Mouse (Mus musculus) layer of hippocampus, adult 6 months (tissue): Measurements from ENCODE around the gene Krtcap2. TPM values are rescaled to one million over a fixed set of nuclear protein-coding genes. Genes with fewer than 3 reads are reported as not detected.

ENCODE experiments used
- long read RNA-seq, 2 experiments: library from polyadenylated mRNA; unstranded; transcript quantifications; one replicate each; pipeline ENCODE4 v2.0.0; 2019 to 2020
- microRNA-seq: library from miRNA; unstranded; fragments of <30 nt; microRNA quantifications from one replicate; pipeline ENCODE4 v1.2.0, GENCODE M21; 2020
- polyA plus RNA-seq: library from polyadenylated mRNA; unstranded; fragments of <200 nt; fragmentation: Nextera tagmentation; gene quantifications from 2 replicates; pipeline ENCODE4 v1.2.3, GENCODE M21; 2021

The Krtcap2 gene
- polyA plus RNA-seq, result 237 and 255 TPM in 2 replicates
- long read RNA-seq, experiment 1, transcript Krtcap2-201 (5 exons, 1,172 nt), result major isoform, 116 of 156 reads
- long read RNA-seq, experiment 1, partial matches to known transcripts, result 4 of 156 reads
- long read RNA-seq, experiment 1, other reads (novel, unspliced or antisense), result 35 of 156 reads
- long read RNA-seq, experiment 2, transcript Krtcap2-201 (5 exons, 1,172 nt), result major isoform, 6 of 14 reads
- long read RNA-seq, experiment 2, partial matches to known transcripts, result 1 of 14 reads
- long read RNA-seq, experiment 2, other reads (novel, unspliced or antisense), result 7 of 14 reads

DNA sequence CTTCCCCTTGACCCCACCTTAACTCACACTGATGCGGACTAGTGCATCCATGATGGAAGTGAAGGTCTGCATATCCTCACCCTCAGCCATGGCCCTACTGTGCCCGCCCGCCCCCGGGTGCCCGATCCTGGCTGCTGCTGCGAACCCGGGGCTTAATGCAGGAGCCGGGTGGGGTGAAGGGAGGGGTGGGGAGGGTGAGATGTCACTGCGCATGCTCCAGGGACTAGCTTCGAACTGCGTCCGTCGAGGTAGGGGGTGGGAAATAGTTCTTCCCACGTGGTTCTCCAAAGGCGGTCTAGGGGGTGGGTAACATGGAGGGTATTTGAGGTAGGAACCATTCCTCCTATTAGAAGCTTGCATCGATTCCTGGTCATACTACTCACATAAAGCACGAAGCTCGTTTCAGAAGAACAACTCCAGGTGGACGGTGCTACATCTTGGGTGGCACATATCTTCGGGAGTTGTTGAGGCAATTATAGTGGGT, at the start of gene Krtcap2:
Gene Krtcap2 (plus strand): TSS at position 279 of the 484 bp plus-strand sequence.

DNA sequence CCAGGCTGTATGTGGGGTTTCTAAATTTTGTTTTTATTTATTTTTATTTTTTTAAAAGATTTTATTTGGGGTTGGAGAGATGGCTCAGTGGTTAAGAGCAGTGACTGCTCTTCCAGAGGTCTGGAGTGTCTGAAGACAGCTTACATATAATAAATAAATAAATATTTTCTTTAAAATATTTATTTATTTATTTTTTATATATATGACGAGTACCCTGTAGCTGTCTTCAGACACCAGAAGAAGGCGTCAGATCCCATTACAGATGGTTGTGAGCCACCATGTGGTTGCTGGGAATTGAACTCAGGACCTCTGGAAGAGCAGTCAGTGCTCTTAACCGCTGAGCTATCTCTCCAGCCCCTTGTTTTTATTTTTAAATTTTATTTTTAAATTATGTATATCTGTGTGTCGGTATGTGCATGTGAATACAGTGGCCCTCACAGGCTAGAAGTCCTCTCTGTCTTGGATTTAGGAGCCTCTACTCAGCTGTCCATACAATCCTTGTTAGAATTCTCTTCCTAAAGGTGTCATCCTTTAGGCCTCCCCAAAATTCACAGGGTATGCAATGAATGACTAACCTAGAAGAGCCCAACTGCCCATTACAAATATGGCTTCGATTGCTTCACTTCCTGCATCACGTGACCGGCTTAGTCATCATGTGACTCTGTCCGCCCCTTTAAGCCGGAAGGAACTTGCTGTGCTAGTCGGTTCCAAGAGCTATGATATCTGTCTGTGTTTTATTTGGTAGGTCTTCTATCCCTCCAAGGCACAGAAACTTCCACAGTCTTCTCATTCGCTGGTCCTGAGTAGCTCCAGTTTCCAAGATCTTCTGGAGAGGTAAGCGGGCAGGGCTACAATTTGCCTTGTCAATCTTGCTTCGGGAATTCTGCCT, 43.3 kb upstream of the Krtcap2 start, which contains the start of gene Gba:
Gene Gba (plus strand): TSS at position 676 of the 889 bp plus-strand sequence.

DNA sequence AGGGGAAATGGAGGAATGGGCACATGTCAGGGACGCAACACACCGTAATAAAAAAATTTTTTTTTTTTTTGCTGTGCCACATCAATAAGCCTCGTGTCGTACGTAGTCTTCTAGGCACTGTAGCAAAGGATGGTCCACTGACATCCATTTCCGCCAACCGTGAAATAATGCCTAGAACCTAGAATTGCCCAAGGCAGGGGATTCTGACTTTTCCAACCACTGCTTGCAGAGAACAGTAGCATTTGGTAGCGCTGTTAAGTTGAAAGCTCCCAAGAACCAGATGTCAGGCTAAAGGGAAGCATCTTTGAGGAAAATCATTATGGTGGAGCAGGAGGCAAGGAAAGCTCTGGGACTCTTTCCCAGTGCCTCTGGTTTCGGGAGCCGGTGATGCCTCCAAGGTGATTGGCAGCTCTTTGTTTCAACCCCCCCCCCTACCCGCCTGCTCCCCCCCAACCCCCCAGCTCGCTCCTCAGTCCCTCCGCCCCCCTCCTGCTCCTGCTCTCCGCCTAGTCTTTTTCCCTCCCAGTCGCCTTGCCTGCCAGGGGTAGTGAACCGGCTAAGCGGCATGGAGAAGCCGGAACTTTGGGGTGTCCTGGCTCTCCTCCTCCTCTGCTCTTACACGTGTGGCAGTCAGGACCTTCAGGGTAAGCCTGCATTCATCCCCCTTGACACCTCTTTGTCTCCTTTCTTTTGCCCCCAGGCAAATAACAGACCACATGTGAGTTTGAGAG, 30.9 kb upstream of the Krtcap2 start, which contains the start of gene Thbs3:
Gene Thbs3 (plus strand): TSS at position 500 of the 731 bp plus-strand sequence.

DNA sequence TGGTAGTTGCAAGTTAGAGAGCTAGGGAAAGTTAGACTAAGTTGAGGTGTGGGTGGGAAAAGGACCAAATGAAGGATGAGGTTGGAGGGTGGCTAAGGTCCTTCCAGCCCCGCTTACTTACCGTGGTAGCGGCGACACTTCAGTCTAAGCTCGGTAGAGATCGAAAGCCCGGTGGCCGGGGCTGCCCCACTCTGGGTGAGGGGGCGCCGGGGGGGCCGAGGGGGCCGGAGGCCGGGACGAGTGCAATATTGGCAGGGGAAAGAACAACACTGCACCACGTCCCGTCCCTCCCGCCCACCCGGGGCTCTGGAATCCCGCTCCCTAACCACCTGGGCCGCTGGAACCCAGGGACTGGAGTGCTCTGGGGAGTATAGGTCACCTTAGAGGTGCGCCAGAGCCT, 18.9 kb upstream of the Krtcap2 start, which contains the start of gene Mtx1:
Gene Mtx1 (minus strand): TSS at position 189 of the 400 bp plus-strand sequence.

DNA sequence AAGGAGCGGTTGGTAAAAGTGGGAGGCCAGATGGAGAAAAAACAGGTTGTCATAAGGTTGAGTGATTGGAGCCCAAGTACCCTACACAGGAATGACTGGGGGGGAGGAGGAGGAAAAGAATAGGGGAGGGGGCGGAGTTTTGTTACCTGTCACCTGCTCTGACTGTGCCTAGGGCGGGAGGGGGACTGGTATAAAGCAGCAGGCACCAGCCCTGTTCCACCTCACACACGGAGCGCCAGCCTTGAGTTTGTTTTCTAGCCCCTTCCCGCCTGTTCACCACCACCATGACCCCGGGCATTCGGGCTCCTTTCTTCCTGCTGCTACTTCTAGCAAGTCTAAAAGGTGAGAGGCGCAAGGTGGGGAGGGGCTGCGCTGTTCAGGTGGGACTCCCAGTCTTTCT, 16.9 kb upstream of the Krtcap2 start, which contains the start of gene Muc1:
Gene Muc1 (plus strand): TSS at position 222 of the 400 bp plus-strand sequence.

DNA sequence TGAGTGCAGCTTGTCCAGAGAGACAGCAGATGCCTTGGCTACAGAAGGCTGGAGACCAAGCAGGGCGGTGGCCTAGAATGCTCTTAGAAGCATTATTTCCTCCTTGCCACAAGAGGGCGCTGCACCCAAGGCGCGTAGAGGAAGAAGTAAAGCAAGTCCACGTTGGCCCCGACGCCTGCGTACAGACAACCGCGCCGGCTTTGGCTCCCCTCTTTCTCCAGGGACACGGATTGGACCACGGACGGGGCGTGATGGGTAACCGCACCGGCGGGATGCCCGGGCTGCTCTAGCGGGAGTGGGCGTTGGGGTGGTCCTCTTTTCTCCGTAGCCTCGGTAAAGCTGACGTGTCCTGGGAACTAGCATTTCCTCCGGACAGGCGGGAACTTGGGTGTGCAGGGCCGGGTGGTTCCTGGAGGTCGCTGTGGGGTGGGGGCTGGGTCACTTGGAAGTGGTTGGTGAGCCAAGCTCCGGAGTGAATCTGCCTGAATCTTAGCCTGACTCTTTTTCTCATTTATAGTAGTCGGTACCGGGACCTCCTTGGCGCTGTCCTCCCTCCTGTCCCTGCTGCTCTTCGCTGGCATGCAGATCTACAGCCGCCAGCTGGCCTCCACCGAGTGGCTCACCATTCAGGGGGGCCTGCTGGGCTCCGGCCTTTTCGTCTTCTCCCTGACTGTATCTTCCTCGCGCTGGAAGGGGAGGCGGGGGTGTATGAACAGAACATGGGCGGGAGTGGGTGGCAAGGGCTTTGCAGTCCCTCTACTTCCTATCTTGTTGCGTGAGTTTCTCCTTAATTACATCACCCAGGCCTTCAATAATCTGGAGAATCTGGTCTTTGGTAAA, 715 bp downstream of the Krtcap2 start, which contains the start of gene Trim46:
Gene Trim46 (minus strand): TSS at position 49 of the 840 bp plus-strand sequence.

DNA sequence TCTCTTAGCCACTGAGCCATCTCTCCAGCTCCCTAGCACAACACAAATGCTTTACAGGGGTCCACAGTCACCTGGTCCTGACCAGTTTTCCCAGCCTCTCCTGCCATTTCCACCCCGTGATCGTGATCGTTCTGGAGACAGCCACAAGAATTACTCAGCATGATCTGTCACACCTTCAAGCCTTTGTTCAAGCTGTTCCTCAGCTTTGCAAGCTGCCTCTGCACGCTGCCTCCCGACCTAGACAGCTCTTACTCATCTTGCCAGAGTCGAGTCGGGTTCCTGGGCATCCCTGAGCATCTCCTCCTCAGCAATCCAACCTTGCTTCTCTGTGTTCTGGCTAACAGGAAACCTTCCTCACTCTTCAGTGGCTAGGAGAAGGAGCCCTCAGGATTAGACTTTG, 13.3 kb downstream of the Krtcap2 start, which contains the start of gene Dpm3:
Gene Dpm3 (plus strand): TSS at position 283 of the 400 bp plus-strand sequence.

DNA sequence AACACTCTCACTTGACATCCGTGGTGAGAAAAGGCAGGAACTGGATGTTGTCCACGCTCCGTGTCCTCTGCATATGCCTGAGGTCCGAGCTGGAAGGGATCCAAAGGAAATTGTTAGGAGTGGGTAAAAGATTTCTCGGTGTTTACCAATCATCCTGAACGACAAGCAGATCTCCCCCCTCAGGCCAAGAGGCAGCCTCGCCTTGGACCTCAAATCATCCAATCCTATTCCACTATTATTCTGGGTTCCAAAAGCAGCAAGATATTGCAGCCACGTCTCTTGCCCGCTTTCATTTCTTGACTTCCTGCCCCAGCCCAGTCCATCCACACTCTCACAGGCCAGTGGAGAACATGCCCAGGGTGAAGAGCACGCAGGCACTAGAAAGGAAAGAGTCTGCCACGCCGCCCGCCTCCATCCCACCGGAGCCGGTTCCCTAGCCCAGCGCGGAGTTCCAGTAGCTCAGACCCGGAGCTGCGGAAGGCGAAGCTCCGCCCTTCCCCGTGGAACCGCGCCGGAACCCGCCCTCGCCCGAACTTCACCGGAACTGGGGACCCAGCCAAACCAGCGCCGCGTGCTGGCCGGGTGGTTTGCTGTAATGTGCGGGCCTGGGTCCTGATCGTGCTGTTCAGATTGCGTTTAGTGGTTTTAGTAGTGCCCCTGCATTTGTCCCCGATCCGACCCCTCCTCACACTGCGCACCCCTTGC, 24.4 kb downstream of the Krtcap2 start, which contains the start of gene Slc50a1:
Gene Slc50a1 (minus strand): TSS at position 520 of the 705 bp plus-strand sequence.

DNA sequence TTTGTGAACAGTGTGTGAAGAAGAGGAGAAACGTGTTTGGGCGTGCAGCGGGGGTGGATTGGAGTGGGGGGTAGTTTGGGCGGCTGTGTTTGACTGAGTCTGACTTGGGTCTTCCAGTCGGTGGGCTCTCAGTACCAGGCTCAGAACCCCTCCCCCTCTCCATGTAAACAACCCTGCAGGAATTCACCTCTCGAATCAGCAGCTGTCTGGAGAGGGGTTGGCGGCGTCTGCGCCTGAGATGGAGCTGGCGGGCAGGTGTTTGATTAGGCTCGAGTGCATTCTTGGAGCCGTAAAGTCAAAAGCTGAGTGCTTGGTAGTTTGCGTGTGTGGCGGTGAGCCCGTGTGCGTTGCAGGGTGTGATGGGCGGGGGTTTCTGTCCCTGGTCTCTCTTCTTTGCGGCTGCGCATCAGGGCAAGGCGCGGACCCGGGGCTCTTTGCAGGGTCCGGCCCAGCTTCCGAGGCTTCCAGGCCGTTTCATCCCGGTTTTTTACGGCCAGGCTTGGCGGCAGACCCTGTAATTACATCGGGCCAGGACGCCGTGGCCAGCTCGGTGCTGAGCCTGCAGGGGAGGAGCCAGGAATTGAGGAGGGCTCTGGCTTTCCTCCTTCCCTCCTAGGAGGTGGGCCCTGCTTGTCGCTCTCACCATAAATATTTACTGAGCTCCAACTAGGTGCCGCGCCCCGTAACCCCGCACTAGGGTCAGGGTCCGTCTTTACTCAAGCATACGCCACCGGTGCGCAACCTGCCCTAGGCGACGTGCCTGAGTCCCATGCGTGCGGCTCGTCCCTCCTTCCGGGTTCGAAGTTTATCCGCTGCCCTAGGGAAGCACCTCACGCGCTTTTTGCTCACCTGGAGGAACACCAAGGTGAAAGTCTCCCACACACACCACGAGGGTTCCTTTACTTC, 35.1 kb downstream of the Krtcap2 start, which contains the start of gene Efna1:
Gene Efna1 (minus strand): TSS at position 537 of the 906 bp plus-strand sequence.

Small RNAs within 50 kb of the gene (microRNA-seq; reads per million reads assigned to microRNA genes)
- 8,824 reads per million, percentile 95 among the genes with 10 or more reads in this experiment for gene Mir92b

Other genes with a start within 250 kb of the Krtcap2 start
- gene Rusc1, start 152.7 kb upstream of the Krtcap2 start, polyA plus RNA-seq, result 40.8 and 48.7 TPM in 2 replicates
- not detected in 2 replicates for gene Gm43738, start 144.9 kb upstream of the Krtcap2 start, polyA plus RNA-seq
- 183 TPM in 2 replicates for gene Fdps, start 144.0 kb upstream of the Krtcap2 start, polyA plus RNA-seq
- gene Pklr, start 109.8 kb upstream of the Krtcap2 start, polyA plus RNA-seq, result 0.20 TPM in 1 of 2 replicates, not detected in the other
- 1.9 and 2.1 TPM in 2 replicates for gene Hcn3, start 85.8 kb upstream of the Krtcap2 start, polyA plus RNA-seq
- gene Clk2, start 81.2 kb upstream of the Krtcap2 start, polyA plus RNA-seq, result 2.3 and 2.6 TPM in 2 replicates
- gene Scamp3, start 68.5 kb upstream of the Krtcap2 start, polyA plus RNA-seq, result 79.6 and 80.4 TPM in 2 replicates
- 7.2 and 8.7 TPM in 2 replicates for gene Fam189b, start 62.8 kb upstream of the Krtcap2 start, polyA plus RNA-seq
- 24.0 and 25.6 TPM in 2 replicates for gene Gba, start 43.0 kb upstream of the Krtcap2 start, polyA plus RNA-seq
- 10.7 and 16.8 TPM in 2 replicates for gene Thbs3, start 30.8 kb upstream of the Krtcap2 start, polyA plus RNA-seq
- gene Mtx1, start 18.9 kb upstream of the Krtcap2 start, polyA plus RNA-seq, result 125 and 128 TPM in 2 replicates
- not detected in 2 replicates for gene Muc1, start 16.9 kb upstream of the Krtcap2 start, polyA plus RNA-seq
- 20.0 and 21.4 TPM in 2 replicates for gene Trim46, start 343 bp downstream of the Krtcap2 start, polyA plus RNA-seq
- gene Dpm3, start 13.4 kb downstream of the Krtcap2 start, polyA plus RNA-seq, result 320 and 365 TPM in 2 replicates
- gene Slc50a1, start 24.6 kb downstream of the Krtcap2 start, polyA plus RNA-seq, result 56.9 and 59.5 TPM in 2 replicates
- gene Efna1, start 35.2 kb downstream of the Krtcap2 start, polyA plus RNA-seq, result 11.3 and 12.4 TPM in 2 replicates
- 11.0 and 12.5 TPM in 2 replicates for gene Efna3, start 77.0 kb downstream of the Krtcap2 start, polyA plus RNA-seq
- gene Efna4, start 92.1 kb downstream of the Krtcap2 start, polyA plus RNA-seq, result 0.39 and 0.40 TPM in 2 replicates
- gene Adam15, start 104.0 kb downstream of the Krtcap2 start, polyA plus RNA-seq, result 26.6 and 28.2 TPM in 2 replicates
- gene Dcst2, start 116.0 kb downstream of the Krtcap2 start, polyA plus RNA-seq, result not detected in 2 replicates
- gene Dcst1, start 119.3 kb downstream of the Krtcap2 start, polyA plus RNA-seq, result 1.4 TPM in 2 replicates
- gene Zbtb7b, start 148.8 kb downstream of the Krtcap2 start, polyA plus RNA-seq, result 0.23 and 0.59 TPM in 2 replicates
- not detected in 2 replicates for gene Lenep, start 156.8 kb downstream of the Krtcap2 start, polyA plus RNA-seq
- gene Flad1, start 165.9 kb downstream of the Krtcap2 start, polyA plus RNA-seq, result 27.2 and 28.1 TPM in 2 replicates
- 10.2 and 10.3 TPM in 2 replicates for gene Cks1b, start 172.4 kb downstream of the Krtcap2 start, polyA plus RNA-seq
- 2.7 and 3.0 TPM in 2 replicates for gene Shc1, start 172.5 kb downstream of the Krtcap2 start, polyA plus RNA-seq
- 5.8 and 6.2 TPM in 2 replicates for gene Pygo2, start 184.2 kb downstream of the Krtcap2 start, polyA plus RNA-seq
- 20.1 and 28.3 TPM in 2 replicates for gene Pbxip1, start 190.7 kb downstream of the Krtcap2 start, polyA plus RNA-seq
- 64.1 and 68.4 TPM in 2 replicates for gene Pmvk, start 208.6 kb downstream of the Krtcap2 start, polyA plus RNA-seq